Mouse (Mus musculus) CD4-positive, CD25-positive, alpha-beta regulatory T cell, adult 2 months (primary cell): Measurements from ENCODE around the gene Gpr15.

Source experiments
- DNase-seq: peaks from one replicate; pipeline ENCODE4 v3.0.0-alpha.2; 2012; ENCODE audit warnings: low read depth, low spot score

The Gpr15 gene

DNA sequence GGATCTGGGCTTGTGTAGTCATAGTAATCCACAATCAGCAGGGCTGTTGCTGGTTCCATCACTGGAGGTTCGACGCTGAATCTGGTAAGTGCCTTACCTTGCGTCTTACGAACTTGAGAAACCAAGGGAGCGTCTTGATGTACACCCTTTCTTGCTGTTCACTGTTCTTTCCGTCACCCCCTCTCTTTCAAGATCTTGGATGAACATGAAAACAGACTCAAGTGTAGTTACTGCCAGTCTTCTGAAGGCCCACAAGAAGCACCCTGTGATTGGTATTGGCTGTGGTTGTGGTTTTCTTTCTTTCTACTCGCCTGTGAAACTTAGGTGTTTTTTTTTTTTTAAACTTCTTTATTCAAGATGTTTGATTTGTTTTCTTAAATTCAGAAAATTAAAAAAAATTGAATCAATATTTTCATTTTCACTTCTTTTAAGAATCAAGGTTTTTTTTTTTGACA lies at the start of gene Gpr15:
TSS of gene Gpr15 (minus strand) at position 405 of the 455 bp plus-strand sequence.
- peak; percentile 30 for DNase-seq

DNA sequence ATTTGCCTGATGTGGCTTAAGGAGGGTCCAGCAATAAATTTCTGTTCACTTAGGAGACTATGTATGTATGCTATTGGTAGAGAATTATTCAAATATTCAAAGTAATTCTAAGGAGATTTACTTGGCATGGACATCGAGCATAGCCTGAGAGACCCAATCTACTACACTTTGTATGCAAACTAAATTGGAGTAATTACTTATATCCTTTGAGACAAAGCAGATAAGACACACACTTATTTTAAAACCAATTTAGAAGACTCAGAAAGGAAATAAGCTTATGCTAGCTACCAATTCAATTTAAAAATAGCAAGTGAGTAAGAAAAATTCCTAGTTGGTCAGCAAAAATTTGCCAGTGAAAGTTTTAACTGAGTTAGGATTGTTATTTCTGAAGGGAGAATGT lies 44.2 kb upstream of the Gpr15 start, which contains the start of gene Olfr172:
TSS of gene Olfr172 (minus strand) at position 101 of the 400 bp plus-strand sequence.
- no peak for DNase-seq

DNA sequence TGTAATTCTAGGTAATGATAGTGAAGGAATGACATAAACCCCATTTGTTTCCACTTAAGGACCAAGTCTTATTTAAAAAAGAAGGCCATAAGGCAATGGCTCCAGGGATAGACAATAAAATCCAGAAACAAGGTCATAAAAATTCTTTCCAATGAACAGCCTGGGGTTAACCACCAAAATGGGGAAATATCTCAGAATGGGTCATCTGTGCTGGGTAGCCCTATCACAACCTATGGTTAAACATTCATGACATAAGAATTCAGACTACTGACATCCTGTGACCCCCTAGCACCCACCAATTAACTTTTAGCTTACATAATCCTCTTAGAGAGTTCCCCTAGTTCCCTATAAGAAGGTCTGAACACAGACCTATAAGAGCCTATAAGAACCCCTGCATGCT lies 37.3 kb upstream of the Gpr15 start:
- no peak for DNase-seq

DNA sequence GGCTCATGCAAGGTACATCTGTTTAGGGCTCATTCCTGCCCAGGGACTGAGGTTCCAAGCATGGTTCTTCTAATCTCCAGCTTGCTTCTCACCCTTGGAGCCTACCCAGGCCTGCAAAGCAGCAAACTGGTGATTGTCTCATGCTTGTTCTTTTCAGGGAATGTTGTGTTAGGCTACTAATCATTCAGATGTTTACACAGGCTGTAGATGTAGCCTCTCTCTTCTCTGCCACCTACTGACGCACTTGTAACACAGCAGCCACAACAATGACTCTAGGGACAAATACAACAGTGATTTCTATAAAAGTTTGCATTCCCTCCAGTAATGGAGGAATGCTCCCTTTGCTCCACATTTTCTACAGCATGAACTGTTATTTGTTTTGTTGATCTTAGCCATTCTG lies 32.4 kb upstream of the Gpr15 start:
- peak; percentile 50 for DNase-seq

DNA sequence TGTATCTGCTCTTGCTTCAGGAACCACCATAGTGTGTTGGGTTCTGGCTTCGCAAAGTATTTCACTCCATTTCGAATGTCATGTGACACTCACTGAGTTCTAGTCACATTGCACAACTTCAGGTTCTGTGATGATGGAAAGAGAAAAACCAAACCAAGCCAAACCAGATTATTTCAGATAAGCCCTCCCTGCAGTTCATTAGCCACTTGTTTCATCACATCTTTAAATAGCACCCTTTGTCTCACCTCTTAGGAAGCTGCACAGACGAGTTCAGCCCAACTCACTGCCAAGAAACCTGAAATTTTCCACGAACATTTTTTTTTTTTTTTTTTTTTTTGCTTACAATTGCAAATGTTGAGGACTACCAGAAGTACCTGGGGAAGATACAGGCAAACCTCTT lies 27.8 kb upstream of the Gpr15 start:
- DNase-seq, result no peak

DNA sequence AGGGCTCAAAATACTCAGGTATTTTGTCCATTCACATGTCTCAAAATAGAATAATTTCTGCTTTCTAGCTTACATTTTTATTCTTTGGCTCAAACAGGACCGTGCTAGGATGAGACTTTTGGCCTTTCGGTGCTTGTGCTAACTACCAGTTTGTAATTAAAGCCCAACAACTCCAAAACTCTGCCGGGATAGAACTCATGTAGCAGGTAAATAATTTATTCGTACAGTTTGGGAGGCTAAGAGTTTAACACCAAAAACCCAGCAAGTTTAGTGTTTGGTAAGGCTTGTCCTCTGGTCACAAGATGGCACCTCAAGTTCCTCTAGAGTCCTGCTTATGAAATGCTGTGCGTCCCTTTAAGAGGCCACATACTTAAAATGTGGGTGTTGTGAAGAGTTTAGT lies 21.9 kb upstream of the Gpr15 start:
- no peak for DNase-seq

DNA sequence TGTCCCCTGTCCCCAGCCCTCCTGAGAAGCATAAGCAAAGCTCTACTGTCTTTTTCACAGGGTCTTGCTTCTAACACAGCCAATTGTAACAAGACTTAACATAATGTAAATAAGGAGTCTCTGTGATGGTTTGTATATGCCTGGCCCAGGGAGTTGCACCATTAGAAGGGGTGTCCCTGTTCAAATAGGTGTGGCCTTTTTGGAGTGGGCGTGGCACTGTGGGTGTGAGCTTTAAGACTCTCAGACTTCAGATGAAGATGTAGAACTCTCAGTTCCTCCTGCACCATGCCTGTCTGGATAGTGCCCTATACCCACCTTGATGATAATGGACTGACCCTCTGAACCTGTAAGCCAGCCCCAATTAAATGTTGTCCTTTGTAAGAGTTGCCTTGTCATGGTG lies 19.9 kb upstream of the Gpr15 start:
- no peak for DNase-seq

DNA sequence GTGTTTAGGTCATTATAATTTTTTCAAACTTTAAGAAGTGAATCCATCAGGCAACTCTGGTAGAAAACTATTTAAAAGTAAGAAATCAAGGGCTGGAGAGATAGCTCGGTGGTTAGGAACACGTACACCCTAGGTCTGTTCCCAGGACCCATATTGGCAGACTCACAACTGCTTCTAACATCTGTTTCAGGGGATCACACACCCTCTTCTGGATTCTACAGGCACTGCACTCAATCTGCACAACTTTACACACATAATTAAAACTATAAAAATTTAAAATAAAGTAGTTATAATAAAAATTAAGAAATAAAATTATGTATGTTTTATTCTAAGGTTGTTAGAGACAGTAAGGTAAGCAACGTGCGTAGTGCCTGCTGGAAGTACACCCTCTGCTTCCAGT lies 19.3 kb upstream of the Gpr15 start:
- DNase-seq, result peak; percentile 25

- peak; percentile 49 for DNase-seq
Measured at GRCm38 (mm10) chr16:58728176-58728671, 9.4 kb upstream of the Gpr15 start.

GRCm38 (mm10) chr16:58727477-58728131 lies 8.7 kb upstream of the Gpr15 start, which contains the start of gene Cldnd1:
TSS of gene Cldnd1 (plus strand) at chr16:58727910.
- peak; percentile 96 for DNase-seq

DNA sequence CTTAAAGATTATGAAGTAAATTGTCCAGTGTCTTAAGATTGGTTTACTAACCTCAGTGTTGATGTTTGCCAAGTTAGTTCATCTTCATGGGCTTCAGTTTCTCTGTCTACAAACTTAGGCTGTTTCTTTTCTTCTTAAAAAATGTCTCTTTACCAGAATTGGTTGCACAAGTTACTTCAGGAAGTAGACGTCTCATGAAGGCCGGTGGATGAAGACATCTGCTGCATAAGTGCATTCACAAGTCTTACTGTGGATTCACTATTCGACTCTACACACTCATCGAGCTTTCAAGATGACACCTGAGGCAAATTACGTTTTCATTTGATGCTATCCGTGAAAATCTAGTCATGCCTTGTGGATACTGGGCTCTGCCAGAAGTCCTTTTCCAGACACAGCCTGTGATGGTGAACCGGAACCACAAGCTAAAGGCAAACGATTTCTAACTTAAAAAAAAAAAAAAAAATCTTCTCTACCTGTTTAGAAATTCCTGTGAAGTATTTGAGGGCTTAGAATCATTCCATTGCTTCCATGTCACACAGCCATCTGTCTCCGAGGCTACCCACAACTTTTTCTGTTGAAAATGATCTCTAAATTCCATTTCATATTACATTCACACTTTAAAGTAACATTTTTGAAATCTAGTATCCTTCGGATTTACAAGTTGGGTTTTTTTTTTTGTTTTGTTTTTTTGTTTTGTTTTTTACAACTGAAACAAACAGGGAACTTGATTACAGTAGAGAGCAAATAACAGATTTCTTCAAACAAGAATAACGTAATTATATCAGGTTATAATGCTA lies 8.0 kb upstream of the Gpr15 start:
- no peak for DNase-seq

DNA sequence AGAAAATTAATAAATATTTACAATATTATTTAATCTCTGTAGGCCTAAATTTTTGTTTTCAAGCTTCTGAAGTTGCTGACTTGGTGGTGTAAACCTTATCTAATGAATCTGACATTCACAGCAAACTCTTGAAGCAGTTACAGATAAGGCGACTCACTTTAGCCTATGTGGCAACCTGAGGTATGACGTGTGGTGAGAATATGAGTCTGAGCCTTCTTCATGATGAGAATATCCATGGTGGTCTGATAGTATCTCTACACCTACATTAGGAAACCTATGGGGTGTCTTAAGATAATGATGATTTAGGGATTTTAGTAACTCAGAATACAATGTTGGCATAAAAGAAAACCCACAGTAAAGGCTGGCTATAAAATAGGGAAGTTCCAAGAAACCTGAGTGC lies 3.4 kb upstream of the Gpr15 start:
- peak; percentile 35 for DNase-seq

DNA sequence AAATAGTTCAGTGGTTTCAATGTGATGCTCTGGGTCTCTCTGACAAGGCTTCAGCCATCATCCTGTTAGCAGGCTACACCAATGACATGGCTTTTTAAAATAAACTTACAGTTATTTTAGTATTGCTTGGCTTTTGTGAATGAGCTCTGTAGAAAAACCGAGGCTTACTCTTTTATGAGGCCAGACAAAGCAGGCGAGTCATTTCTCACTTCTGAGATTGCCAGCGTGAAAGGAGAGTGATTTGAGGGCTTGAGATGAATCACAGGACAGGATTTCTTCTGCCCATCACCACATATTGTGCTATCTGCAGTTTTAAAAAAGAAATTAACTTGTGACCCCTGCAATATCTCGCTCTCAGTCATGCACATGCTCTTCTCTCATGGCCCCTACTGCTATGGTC lies 3.9 kb downstream of the Gpr15 start:
- no peak for DNase-seq

GRCm38 (mm10) chr16:58713128-58713527 lies 5.7 kb downstream of the Gpr15 start:
- no peak for DNase-seq

GRCm38 (mm10) chr16:58712221-58712620 lies 6.6 kb downstream of the Gpr15 start:
- DNase-seq, result peak; percentile 53

GRCm38 (mm10) chr16:58709536-58709935 lies 9.3 kb downstream of the Gpr15 start:
- DNase-seq, result no peak

GRCm38 (mm10) chr16:58708601-58709475 lies 10.0 kb downstream of the Gpr15 start:
- peak; percentile 21 for DNase-seq

DNA sequence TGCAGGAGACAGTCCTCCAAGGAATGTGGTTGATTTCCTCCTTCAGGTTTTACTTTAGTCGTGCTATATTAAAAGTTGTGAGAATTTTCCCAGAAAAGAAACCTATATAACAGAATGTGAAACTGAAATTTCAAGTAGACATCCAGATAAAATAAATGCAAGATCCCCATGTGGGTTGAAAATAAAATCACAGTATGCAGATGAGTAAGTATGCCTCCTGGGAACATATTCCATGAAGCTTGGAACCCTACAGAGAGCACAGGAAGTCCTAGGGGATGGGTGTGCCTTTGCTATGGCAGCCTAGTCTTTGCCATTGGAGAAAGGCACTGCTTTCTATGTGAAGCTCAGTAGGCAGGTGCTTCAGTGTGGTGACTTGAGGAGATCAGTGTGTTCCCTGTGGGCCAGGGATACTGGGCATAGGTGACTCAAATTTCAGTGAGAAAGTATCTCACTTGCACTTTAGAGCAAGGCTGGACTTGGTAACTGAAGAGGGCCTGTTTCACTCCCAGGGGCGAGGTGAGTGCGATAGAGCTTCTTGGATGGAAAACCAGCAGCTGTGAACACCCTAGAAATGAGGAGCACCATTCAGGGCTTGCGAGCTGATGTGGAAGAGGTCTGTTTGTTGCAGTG lies 11.5 kb downstream of the Gpr15 start:
- no peak for DNase-seq

DNA sequence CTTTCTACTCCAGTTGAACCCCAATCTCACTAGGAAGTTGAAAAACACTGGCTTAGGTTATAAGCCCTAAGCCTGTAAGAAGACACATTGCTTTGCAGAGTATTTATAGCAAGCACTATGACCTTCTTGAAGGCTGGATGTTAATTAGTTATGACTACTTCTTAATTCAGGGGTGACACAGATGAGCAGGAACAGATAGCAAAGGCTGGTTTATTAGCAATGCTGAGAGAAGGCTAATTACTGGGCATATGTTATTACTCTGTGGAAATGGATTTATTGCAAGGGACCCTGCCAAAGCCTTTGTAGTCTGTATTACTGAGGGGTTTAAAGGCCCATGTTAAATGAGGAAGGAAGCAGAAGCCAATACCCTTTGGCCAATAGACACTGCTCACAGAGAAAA lies 13.9 kb downstream of the Gpr15 start:
- DNase-seq, result no peak

GRCm38 (mm10) chr16:58703382-58704124 lies 15.3 kb downstream of the Gpr15 start:
- peak; percentile 55 for DNase-seq
